Mouse (Mus musculus): ENCODE results near the gene Hcn1. TPM values are rescaled to one million over a fixed set of nuclear protein-coding genes. Genes with fewer than 3 reads are reported as not detected.

The Hcn1 gene
- total and polyA plus RNA-seq, 2 experiments from 2014 or later, result 0.07 to 0.08 TPM

- Histone ChIP-seq H3K9me3 (replicated peaks; ENCODE audit: control insufficient read depth, low read length) (no peaks in the 10 kb centered on the region), H3K4me1 (ENCODE audit: control insufficient read depth, insufficient read depth) (no peaks in the 10 kb centered on the region), H3K4me3 (ENCODE audit: low read depth, low read length) (no peak overlapping the region), H3K9ac (replicated peaks; ENCODE audit: low read depth, low read length) (no peak overlapping the region), H3K4me2 (ENCODE audit: low read depth, low read length) (no peak overlapping the region), H3K27ac (ENCODE audit: low read depth) (no peak overlapping the region), H3K27me3 (ENCODE audit: control insufficient read depth, insufficient read depth, low read length) (no peaks in the 10 kb centered on the region), H3K36me3 (replicated peaks; ENCODE audit: control insufficient read depth, insufficient read depth, low read length) (no peaks in the 10 kb centered on the region)
- TF ChIP-seq CTCF (IDR thresholded peaks at IDR 0.05; ENCODE audit: low read depth) (no peak), EP300 (IDR thresholded peaks at IDR 0.05; ENCODE audit: low read depth) (no peak)
- DNase-seq (ENCODE audit: low spot score) (no peak), ATAC-seq (ENCODE audit: insufficient read depth, low read depth) (no peak)
- whole genome bisulfite sequencing, result 58% methylated on average over 3 of the region's 3 CpGs
Measured at GRCm38 (mm10) chr13:118027868-118028267, 425.7 kb downstream of the Hcn1 start.

GRCm38 (mm10) chr13:118028662-118029061 is 426.5 kb downstream of the Hcn1 start:
- TF ChIP-seq EP300 (IDR thresholded peaks at IDR 0.05; ENCODE audit: low read depth) (no peak), CTCF (IDR thresholded peaks at IDR 0.05; ENCODE audit: low read depth) (no peak)
- Histone ChIP-seq H3K4me2 (ENCODE audit: low read depth, low read length) (no peak overlapping the region), H3K9me3 (replicated peaks; ENCODE audit: control insufficient read depth, low read length) (no peaks in the 10 kb centered on the region), H3K27ac (ENCODE audit: low read depth) (no peak overlapping the region), H3K27me3 (ENCODE audit: control insufficient read depth, insufficient read depth, low read length) (no peaks in the 10 kb centered on the region), H3K9ac (replicated peaks; ENCODE audit: low read depth, low read length) (no peak overlapping the region), H3K4me3 (ENCODE audit: low read depth, low read length) (no peak overlapping the region), H3K4me1 (ENCODE audit: control insufficient read depth, insufficient read depth) (no peaks in the 10 kb centered on the region), H3K36me3 (replicated peaks; ENCODE audit: control insufficient read depth, insufficient read depth, low read length) (no peaks in the 10 kb centered on the region)
- WGBS, result 75% methylated on average over 4 of the region's 4 CpGs
- ATAC-seq (ENCODE audit: insufficient read depth, low read depth), result no peak
- DNase-seq (ENCODE audit: low spot score), result no peak

- H3K27ac ChIP-seq (ENCODE audit: low read depth), result no peak overlapping the region
- no peaks in the 10 kb centered on the region for H3K27me3 ChIP-seq (ENCODE audit: control insufficient read depth, insufficient read depth, low read length)
- no peaks in the 10 kb centered on the region for H3K9me3 ChIP-seq (replicated peaks; ENCODE audit: control insufficient read depth, low read length)
- 46% methylated on average over 3 of the region's 3 CpGs for WGBS
- H3K36me3 ChIP-seq (replicated peaks; ENCODE audit: control insufficient read depth, insufficient read depth, low read length), result no peaks in the 10 kb centered on the region
- DNase-seq (ENCODE audit: low spot score) (no peak), ATAC-seq (ENCODE audit: insufficient read depth, low read depth) (no peak)
- no peak overlapping the region for H3K9ac ChIP-seq (replicated peaks; ENCODE audit: low read depth, low read length)
- no peak overlapping the region for H3K4me2 ChIP-seq (ENCODE audit: low read depth, low read length)
- no peak overlapping the region for H3K4me3 ChIP-seq (ENCODE audit: low read depth, low read length)
- TF ChIP-seq CTCF (IDR thresholded peaks at IDR 0.05; ENCODE audit: low read depth) (no peak), EP300 (IDR thresholded peaks at IDR 0.05; ENCODE audit: low read depth) (no peak)
- H3K4me1 ChIP-seq (ENCODE audit: control insufficient read depth, insufficient read depth), result no peaks in the 10 kb centered on the region
Measured at GRCm38 (mm10) chr13:118029579-118029978, 427.5 kb downstream of the Hcn1 start.

- no peak overlapping the region for H3K27ac ChIP-seq (ENCODE audit: low read depth)
- no peak for DNase-seq (ENCODE audit: low spot score)
- H3K36me3 ChIP-seq (replicated peaks; ENCODE audit: control insufficient read depth, insufficient read depth, low read length), result no peaks in the 10 kb centered on the region
- 83% methylated on average over 5 of the region's 5 CpGs for whole genome bisulfite sequencing
- no peak overlapping the region for H3K4me3 ChIP-seq (ENCODE audit: low read depth, low read length)
- no peak overlapping the region for H3K4me2 ChIP-seq (ENCODE audit: low read depth, low read length)
- H3K9me3 ChIP-seq (replicated peaks; ENCODE audit: control insufficient read depth, low read length), result no peaks in the 10 kb centered on the region
- no peak for ATAC-seq (ENCODE audit: insufficient read depth, low read depth)
- no peak overlapping the region for H3K9ac ChIP-seq (replicated peaks; ENCODE audit: low read depth, low read length)
- no peaks in the 10 kb centered on the region for H3K27me3 ChIP-seq (ENCODE audit: control insufficient read depth, insufficient read depth, low read length)
- TF ChIP-seq CTCF (IDR thresholded peaks at IDR 0.05; ENCODE audit: low read depth) (no peak), EP300 (IDR thresholded peaks at IDR 0.05; ENCODE audit: low read depth) (no peak)
- no peaks in the 10 kb centered on the region for H3K4me1 ChIP-seq (ENCODE audit: control insufficient read depth, insufficient read depth)
Measured at GRCm38 (mm10) chr13:118035598-118035997, 433.5 kb downstream of the Hcn1 start.

Measured in heart, postnatal 0 days (tissue).